Mouse (Mus musculus): Measurements from ENCODE around the gene Hacd3. TPM values are rescaled to one million over a fixed set of nuclear protein-coding genes. Genes with fewer than 3 reads are reported as not detected.

The Hacd3 gene
- polyA plus RNA-seq, 2 experiments = 41.8 to 53.4 TPM

DNA sequence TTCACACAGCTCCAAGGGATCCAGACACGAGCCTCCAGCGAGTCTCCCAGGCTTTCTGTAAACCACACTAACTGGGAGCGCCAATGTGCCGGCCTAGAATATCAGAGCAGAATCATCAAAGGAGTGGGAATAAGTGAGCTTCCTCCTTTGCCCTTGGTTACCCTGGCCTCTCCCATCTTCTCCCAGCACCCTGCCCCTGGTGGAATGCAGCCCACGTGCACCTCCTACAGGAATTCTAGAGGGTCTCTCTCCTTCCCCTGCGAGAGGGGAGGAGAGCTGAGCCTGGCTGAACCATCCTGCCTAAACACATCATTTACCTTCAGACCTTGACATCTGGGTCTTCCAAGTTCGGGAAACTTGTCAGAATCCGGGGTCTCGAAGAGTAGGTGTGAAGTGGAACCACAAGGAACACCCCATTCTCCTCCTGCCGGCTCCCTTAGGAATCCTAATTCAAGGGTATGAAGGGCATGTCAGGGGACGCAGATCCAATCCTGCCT, 70.3 kb downstream of the Hacd3 start, which contains the start of gene Slc24a1:
TSS of gene Slc24a1 (minus strand) at position 447 of the 497 bp plus-strand sequence.
- H3K27me3 ChIP-seq (ENCODE audit: control insufficient read depth, insufficient read depth, low read length) = no peaks in the 10 kb centered on the region; the same call in 1 of the 2 replicates
- 28% methylated on average over 11 of the region's 11 CpGs for WGBS
- H3K4me2 ChIP-seq (replicated peaks; ENCODE audit: low read depth, low read length, severe bottlenecking) = no peak within 1 kb of the TSS
- ATAC-seq (ENCODE audit: low FRiP score, low read depth) = no peak
- H3K9ac ChIP-seq (ENCODE audit: low read depth, low read length, severe bottlenecking) = no peak within 1 kb of the TSS
- no peaks in the 10 kb centered on the region for H3K9me3 ChIP-seq (ENCODE audit: control insufficient read depth, low read length)
- H3K4me3 ChIP-seq (replicated peaks; ENCODE audit: low read length) = no peak within 1 kb of the TSS
- no peak for TF ChIP-seq POLR2A (IDR thresholded peaks at IDR 0.05; ENCODE audit: borderline replicate concordance, extremely low read depth, insufficient read depth, insufficient read length)
- no peaks in the 10 kb centered on the region for H3K4me1 ChIP-seq (ENCODE audit: control insufficient read depth, insufficient read depth, low read length)
- H3K36me3 ChIP-seq (ENCODE audit: control insufficient read depth, insufficient read depth, low read length) = no peaks in the 10 kb centered on the region
- no peak within 1 kb of the TSS for H3K27ac ChIP-seq (replicated peaks; ENCODE audit: low read depth, low read length)
- no peak for DNase-seq (ENCODE audit: low spot score)

- Histone ChIP-seq H3K9me3 (ENCODE audit: control insufficient read depth, low read length) (no peaks in the 10 kb centered on the region), H3K4me3 (replicated peaks; ENCODE audit: low read length) (no peak overlapping the region), H3K27ac (replicated peaks; ENCODE audit: low read depth, low read length) (no peak overlapping the region), H3K4me1 (ENCODE audit: control insufficient read depth, insufficient read depth, low read length) (peaks cover 7% of the 10 kb centered on the region), H3K4me2 (replicated peaks; ENCODE audit: low read depth, low read length, severe bottlenecking) (no peak overlapping the region), H3K9ac (ENCODE audit: low read depth, low read length, severe bottlenecking) (no peak overlapping the region), H3K27me3 (ENCODE audit: control insufficient read depth, insufficient read depth, low read length) (no peaks in the 10 kb centered on the region; the same call in 1 of the 2 replicates), H3K36me3 (ENCODE audit: control insufficient read depth, insufficient read depth, low read length) (no peaks in the 10 kb centered on the region)
- TF ChIP-seq POLR2A (IDR thresholded peaks at IDR 0.05; ENCODE audit: borderline replicate concordance, extremely low read depth, insufficient read depth, insufficient read length) = no peak
- ATAC-seq (ENCODE audit: low FRiP score, low read depth) = no peak
- no peak for DNase-seq (ENCODE audit: low spot score)
- WGBS = 90% methylated on average over 9 of the region's 9 CpGs
These were observed 73.9 kb downstream of the Hacd3 start for GRCm38 (mm10) chr9:64947483-64948095.

GRCm38 (mm10) chr9:64943997-64944396, 77.5 kb downstream of the Hacd3 start:
- H3K4me2 ChIP-seq (replicated peaks; ENCODE audit: low read depth, low read length, severe bottlenecking) = peak overlapping the region; percentile 29
- H3K9me3 ChIP-seq (ENCODE audit: control insufficient read depth, low read length) = no peaks in the 10 kb centered on the region
- H3K9ac ChIP-seq (ENCODE audit: low read depth, low read length, severe bottlenecking) = no peak overlapping the region
- no peak for DNase-seq (ENCODE audit: low spot score)
- peaks cover 18% of the 10 kb centered on the region for H3K4me1 ChIP-seq (ENCODE audit: control insufficient read depth, insufficient read depth, low read length)
- no peak for ATAC-seq (ENCODE audit: low FRiP score, low read depth)
- H3K36me3 ChIP-seq (ENCODE audit: control insufficient read depth, insufficient read depth, low read length) = no peaks in the 10 kb centered on the region
- H3K4me3 ChIP-seq (replicated peaks; ENCODE audit: low read length) = no peak overlapping the region
- H3K27ac ChIP-seq (replicated peaks; ENCODE audit: low read depth, low read length) = no peak overlapping the region
- H3K27me3 ChIP-seq (ENCODE audit: control insufficient read depth, insufficient read depth, low read length) = no peaks in the 10 kb centered on the region
- WGBS = 9% methylated on average over 11 of the region's 11 CpGs
- no peak for TF ChIP-seq POLR2A (IDR thresholded peaks at IDR 0.05; ENCODE audit: borderline replicate concordance, extremely low read depth, insufficient read depth, insufficient read length)

- Histone ChIP-seq H3K9me3 (ENCODE audit: control insufficient read depth, low read length) (no peaks in the 10 kb centered on the region), H3K9ac (ENCODE audit: low read depth, low read length, severe bottlenecking) (no peak overlapping the region), H3K27ac (replicated peaks; ENCODE audit: low read depth, low read length) (0 out of 2 replicates have a peak overlapping the region, but pooled peaks have one; percentile 40), H3K27me3 (ENCODE audit: control insufficient read depth, insufficient read depth, low read length) (no peaks in the 10 kb centered on the region), H3K4me2 (replicated peaks; ENCODE audit: low read depth, low read length, severe bottlenecking) (no peak overlapping the region), H3K4me1 (ENCODE audit: control insufficient read depth, insufficient read depth, low read length) (peaks cover 18% of the 10 kb centered on the region), H3K4me3 (replicated peaks; ENCODE audit: low read length) (no peak overlapping the region), H3K36me3 (ENCODE audit: control insufficient read depth, insufficient read depth, low read length) (no peaks in the 10 kb centered on the region)
- DNase-seq (ENCODE audit: low spot score) = no peak
- no peak for ATAC-seq (ENCODE audit: low FRiP score, low read depth)
- WGBS = 78% methylated on average over 4 of the region's 4 CpGs
- TF ChIP-seq POLR2A (IDR thresholded peaks at IDR 0.05; ENCODE audit: borderline replicate concordance, extremely low read depth, insufficient read depth, insufficient read length) = no peak
These were observed 79.8 kb downstream of the Hacd3 start for GRCm38 (mm10) chr9:64941650-64942049.

DNA sequence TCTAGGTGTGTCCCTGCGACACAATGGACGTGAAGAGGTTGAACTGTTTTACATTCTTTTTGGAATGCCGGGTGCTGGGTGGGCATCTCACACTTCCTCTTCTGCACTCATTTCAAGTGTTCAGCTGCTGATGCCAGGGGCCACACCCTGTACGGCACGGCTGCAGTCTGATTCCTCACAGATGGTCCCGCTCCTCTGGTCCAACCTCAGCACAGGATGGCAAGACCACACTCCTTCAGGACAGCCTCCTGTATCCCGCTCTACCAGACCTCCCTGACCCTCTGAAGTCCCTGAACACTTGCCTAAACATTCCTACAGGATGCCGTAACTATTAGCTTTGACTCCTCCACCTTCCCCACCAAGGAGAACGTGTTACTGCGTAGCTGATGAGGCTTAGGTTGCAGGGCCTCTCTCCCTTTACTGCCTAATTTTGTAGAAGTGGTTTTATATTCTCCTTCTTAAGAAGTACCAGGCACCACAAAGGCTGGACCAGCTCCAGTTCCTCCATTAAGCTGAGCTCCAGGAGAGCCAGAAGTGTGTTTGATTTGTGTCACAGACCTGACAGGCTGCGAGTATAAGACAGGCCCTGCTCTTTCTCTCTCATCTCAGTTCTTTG, 80.7 kb downstream of the Hacd3 start:
- 0 out of 2 replicates have a peak overlapping the region, but pooled peaks have one; percentile 40 for H3K27ac ChIP-seq (replicated peaks; ENCODE audit: low read depth, low read length)
- no peak overlapping the region for H3K9ac ChIP-seq (ENCODE audit: low read depth, low read length, severe bottlenecking)
- ATAC-seq (ENCODE audit: low FRiP score, low read depth) = peak; percentile 62; the same call in 1 of the 2 replicates

More for the DNA sequence above, 80.7 kb downstream of the Hacd3 start:
- WGBS = 36% methylated on average over 11 of the region's 11 CpGs
- Histone ChIP-seq H3K4me2 (replicated peaks; ENCODE audit: low read depth, low read length, severe bottlenecking) (no peak overlapping the region), H3K27me3 (ENCODE audit: control insufficient read depth, insufficient read depth, low read length) (no peaks in the 10 kb centered on the region), H3K9me3 (ENCODE audit: control insufficient read depth, low read length) (no peaks in the 10 kb centered on the region), H3K36me3 (ENCODE audit: control insufficient read depth, insufficient read depth, low read length) (no peaks in the 10 kb centered on the region), H3K4me1 (ENCODE audit: control insufficient read depth, insufficient read depth, low read length) (peaks cover 18% of the 10 kb centered on the region), H3K4me3 (replicated peaks; ENCODE audit: low read length) (no peak overlapping the region)
- no peak for TF ChIP-seq POLR2A (IDR thresholded peaks at IDR 0.05; ENCODE audit: borderline replicate concordance, extremely low read depth, insufficient read depth, insufficient read length)
- DNase-seq (ENCODE audit: low spot score) = peak; percentile 30

All from limb, embryonic 14.5 days (tissue).